9 mouse cellular contexts compared by ENCODE assay signal in genomic region chr2:112799351-112799994, GRCm38 (mm10).
A peak's percentile ranks its signal among the peaks of the same experiment; 100 is the strongest.
DNase-seq lines count a peak whose midpoint lies in the region; ATAC-seq and TF ChIP-seq lines count a peak whose summit lies in the region.
"Had no signal": no experiment of that assay in that cellular context is flagged by ENCODE, and none has a peak within 500 bp of the region (broad histone marks: within the 10 kb centered on the region; RNA-seq: fewer than 3 reads in every experiment).

No protein-coding gene starts in this region.

- 0 out of 2 replicates have a peak overlapping the region, but pooled peaks have one; percentile 10 for H3K4me2 ChIP-seq in kidney, embryonic 15.5 days
- H3K4me2 ChIP-seq in forebrain, postnatal 0 days (ENCODE audit: low read depth) = no peak overlapping the region

- peak; percentile 21 to 45 for DNase-seq in cerebellum, postnatal 14 days
- no peak for DNase-seq in cerebellum, adult 11-12 months
- no peak for DNase-seq in kidney, adult 9 months
- peak; percentile 13 for DNase-seq in 416B (ENCODE audit: low read depth)
- DNase-seq in forebrain, postnatal 0 days = no peak
- no peak for DNase-seq in ovary, postnatal 14 days (ENCODE audit: low spot score)
- DNase-seq in thymus, postnatal 10 days (ENCODE audit: low spot score in 2 of 2) = no peak

- no peak overlapping the region for H3K4me3 ChIP-seq in kidney, embryonic 15.5 days (replicated peaks)
- H3K4me3 ChIP-seq in forebrain, postnatal 0 days (ENCODE audit: low read depth, low read length) = no peak overlapping the region

- ATAC-seq in kidney, embryonic 15.5 days (replicated peaks; ENCODE audit: low FRiP score) = no peak
- 0 out of 2 replicates have a peak, but pooled peaks have one; percentile 10 for ATAC-seq in forebrain, postnatal 0 days

- H3K27me3 ChIP-seq in kidney, embryonic 15.5 days = no peaks in the 10 kb centered on the region
- no peaks in the 10 kb centered on the region for H3K27me3 ChIP-seq in forebrain, postnatal 0 days (ENCODE audit: insufficient read depth, low read length)

- no peak overlapping the region for H3K9ac ChIP-seq in kidney, embryonic 15.5 days
- no peak overlapping the region for H3K9ac ChIP-seq in forebrain, postnatal 0 days

- WGBS in kidney, embryonic 15.5 days = 85% methylated on average over 7 of the region's 7 CpGs
- 87% methylated on average over 7 of the region's 7 CpGs for WGBS in forebrain, postnatal 0 days

- no peaks in the 10 kb centered on the region for H3K9me3 ChIP-seq in kidney, embryonic 15.5 days (replicated peaks)
- no peaks in the 10 kb centered on the region for H3K9me3 ChIP-seq in forebrain, postnatal 0 days (ENCODE audit: low read length)

- TF ChIP-seq CTCF in forebrain, postnatal 0 days (IDR thresholded peaks at IDR 0.05; ENCODE audit: low read depth) = no peak

- H3K4me1 ChIP-seq in kidney, embryonic 15.5 days = no peaks in the 10 kb centered on the region
- H3K4me1 ChIP-seq in forebrain, postnatal 0 days (ENCODE audit: insufficient read depth) = no peaks in the 10 kb centered on the region

- H3K27ac ChIP-seq in kidney, embryonic 15.5 days = no peak overlapping the region
- no peak overlapping the region for H3K27ac ChIP-seq in forebrain, postnatal 0 days (ENCODE audit: low read depth, low read length)
- H3K27ac ChIP-seq: gastrocnemius, adult 2 months had no signal

- no peaks in the 10 kb centered on the region for H3K36me3 ChIP-seq in kidney, embryonic 15.5 days
- no peaks in the 10 kb centered on the region for H3K36me3 ChIP-seq in forebrain, postnatal 0 days (ENCODE audit: insufficient read depth)

Comparison
In these comparisons a context has a peak if more than half of its experiments do, and no peak if none do; other contexts are left out.
1. DNase-seq: peak in cerebellum, postnatal 14 days (2 of 2) and 416B (single experiment); none in cerebellum, adult 11-12 months (single experiment), kidney, adult 9 months (single experiment), forebrain, postnatal 0 days (single experiment), ovary, postnatal 14 days (single experiment) and thymus, postnatal 10 days (0 of 2).